Mouse (Mus musculus) ES-Bruce4 (cell line): ENCODE data around the gene Them4.

Experiments
- CTCF ChIP-seq: IDR thresholded peaks from one replicate; pipeline ENCODE4 v1.8.1; 2011; ENCODE audit warnings: low read depth, low read length
- EP300 ChIP-seq: IDR thresholded peaks from 2 replicates; pipeline ENCODE4 v1.6.1; 2011; ENCODE audit warnings: low read depth, low read length; ENCODE audit not compliant: insufficient read depth

DNA sequence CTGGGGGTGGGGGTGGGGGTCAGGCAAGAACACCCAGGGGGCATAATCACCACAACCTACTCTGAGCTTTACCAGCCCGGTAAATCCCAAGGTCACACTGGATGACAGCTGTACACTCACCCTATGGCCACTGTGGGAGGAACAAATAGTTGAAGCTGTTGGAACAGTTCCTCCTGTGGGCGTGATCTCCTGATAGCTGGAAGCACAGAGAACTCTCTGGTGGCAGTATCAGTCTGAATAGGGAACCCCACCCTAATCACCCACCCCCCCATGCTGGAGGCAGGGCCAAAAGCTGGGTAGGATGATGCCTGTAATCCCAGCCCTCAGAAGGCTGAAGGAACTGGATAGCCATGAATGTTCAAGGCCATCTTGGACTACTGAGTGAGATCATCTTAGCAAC is 59.8 kb downstream of the Them4 start:
- TF ChIP-seq CTCF (no peak), EP300 (no peak)
